Mouse (Mus musculus): ENCODE measurements around the gene Arl8b.
"Not testable (repeated sequence)": the region's sequence is repeated elsewhere in the genome, so short reads cannot be mapped to it uniquely, and the experiment has no call there.

Arl8b gene

GRCm38 (mm10) chr6:108833963-108834697, 51.2 kb downstream of the Arl8b start:
- DNase-seq (ENCODE audit: low read depth, low spot score) = no peak

GRCm38 (mm10) chr6:108835765-108836691, 53.1 kb downstream of the Arl8b start:
- no peak for DNase-seq (ENCODE audit: low read depth, low spot score)

GRCm38 (mm10) chr6:108837081-108837480, 54.2 kb downstream of the Arl8b start:
- DNase-seq (ENCODE audit: low read depth, low spot score) = no peak

- no peak for DNase-seq (ENCODE audit: low read depth, low spot score)
These were observed 55.1 kb downstream of the Arl8b start for GRCm38 (mm10) chr6:108837958-108838357.

GRCm38 (mm10) chr6:108839432-108839831, 56.5 kb downstream of the Arl8b start:
- DNase-seq (ENCODE audit: low read depth, low spot score) = no peak

GRCm38 (mm10) chr6:108840861-108841640, 58.2 kb downstream of the Arl8b start:
- DNase-seq (ENCODE audit: low read depth, low spot score) = no peak

- DNase-seq (ENCODE audit: low read depth, low spot score) = no peak
These were observed 60.8 kb downstream of the Arl8b start for GRCm38 (mm10) chr6:108843664-108844063.

GRCm38 (mm10) chr6:108844093-108844492, 61.2 kb downstream of the Arl8b start:
- DNase-seq (ENCODE audit: low read depth, low spot score) = no peak

GRCm38 (mm10) chr6:108844771-108845170, 61.9 kb downstream of the Arl8b start:
- no peak for DNase-seq (ENCODE audit: low read depth, low spot score)

GRCm38 (mm10) chr6:108852088-108852670, 69.3 kb downstream of the Arl8b start:
- no peak for DNase-seq (ENCODE audit: low read depth, low spot score)

GRCm38 (mm10) chr6:108852986-108853385, 70.1 kb downstream of the Arl8b start:
- DNase-seq (ENCODE audit: low read depth, low spot score) = no peak

- no peak for DNase-seq (ENCODE audit: low read depth, low spot score)
These were observed 75.7 kb downstream of the Arl8b start for GRCm38 (mm10) chr6:108858583-108858982.

- DNase-seq (ENCODE audit: low read depth, low spot score) = no peak
These were observed 78.3 kb downstream of the Arl8b start for GRCm38 (mm10) chr6:108861226-108861625.

- DNase-seq (ENCODE audit: low read depth, low spot score) = no peak
These were observed 79.6 kb downstream of the Arl8b start for GRCm38 (mm10) chr6:108862548-108862947.

GRCm38 (mm10) chr6:108866317-108866716, 83.4 kb downstream of the Arl8b start:
- DNase-seq (ENCODE audit: low read depth, low spot score) = no peak

GRCm38 (mm10) chr6:108869031-108869430, 86.1 kb downstream of the Arl8b start:
- DNase-seq (ENCODE audit: low read depth, low spot score) = not testable (repeated sequence)

- no peak for DNase-seq (ENCODE audit: low read depth, low spot score)
These were observed 87.5 kb downstream of the Arl8b start for GRCm38 (mm10) chr6:108870421-108870820.

- DNase-seq (ENCODE audit: low read depth, low spot score) = no peak
These were observed 88.4 kb downstream of the Arl8b start for GRCm38 (mm10) chr6:108871251-108871650.

Measured in retina, postnatal 7 days (tissue).